Mouse (Mus musculus) small intestine, adult 2 months (tissue): ENCODE measurements at regions not wholly inside any gene's neighbourhood (a gene's known extent, or its start where the extent isn't known, plus 50 kb on each side); places are given as distances from the start of the nearest gene placed in this dataset.
A peak's percentile ranks its signal among the peaks of the same experiment; 100 is the strongest.

Source experiments
- H3K27ac ChIP-seq: fragments of 200-500 bp; 2 replicates; pipeline ENCODE4 v1.5.1; 2012; ENCODE audit warnings: low read depth, low read length, control low read depth, inconsistent platforms; ENCODE audit not compliant: insufficient read depth
- H3K27me3 ChIP-seq: fragments of 200-500 bp; 2 replicates; pipeline ENCODE4 v1.6.1; 2012; ENCODE audit warnings: mild to moderate bottlenecking, moderate library complexity, low read length, inconsistent platforms; ENCODE audit not compliant: control insufficient read depth, insufficient read depth
- H3K36me3 ChIP-seq: fragments of 200-500 bp; 2 replicates; pipeline ENCODE4 v1.6.1; 2012; ENCODE audit warnings: mild to moderate bottlenecking, low read length, control low read depth, inconsistent platforms; ENCODE audit not compliant: control insufficient read depth, insufficient read depth
- H3K4me1 ChIP-seq: fragments of 200-500 bp; 2 replicates; pipeline ENCODE4 v1.6.1; 2012; ENCODE audit warnings: low read length, inconsistent platforms, mixed read lengths; ENCODE audit not compliant: control insufficient read depth, insufficient read depth, insufficient read length
- H3K4me3 ChIP-seq: fragments of 200-500 bp; 2 replicates; pipeline ENCODE4 v1.5.1; 2012; ENCODE audit warnings: low read depth, mild to moderate bottlenecking, control low read depth, inconsistent platforms, low read length, moderate library complexity
- CTCF ChIP-seq: fragments of 200-500 bp; IDR thresholded peaks from 2 replicates; pipeline ENCODE4 v1.5.1; 2012; ENCODE audit warnings: low read depth, mild to moderate bottlenecking, control low read depth, inconsistent platforms, low read length, moderate library complexity, mixed read lengths; ENCODE audit not compliant: insufficient replicate concordance, insufficient read length; ENCODE audit errors: extremely low read depth
- POLR2A ChIP-seq: fragments of 200-500 bp; IDR thresholded peaks from 2 replicates; pipeline ENCODE4 v1.6.1; 2012; ENCODE audit warnings: low read depth, mild to moderate bottlenecking, control low read depth, inconsistent platforms, low read length, moderate library complexity
- whole genome bisulfite sequencing: fragments of 180-500 bp; shearing (Covaris S2); methylation state at CpG from one replicate; pipeline ENCODE4 v1.1.7; 2018; 5-methylcytosine and 5-hydroxymethylcytosine counted together

- 83% methylated on average over 16 of the region's 16 CpGs for WGBS
- Histone ChIP-seq H3K4me1 (peaks cover 16% of the 10 kb centered on the region), H3K36me3 (no peaks in the 10 kb centered on the region), H3K4me3 (no peak overlapping the region), H3K27me3 (no peaks in the 10 kb centered on the region), H3K27ac (peak overlapping the region; percentile 4)
- TF ChIP-seq CTCF (no peak), POLR2A (no peak)
These were observed 122.9 kb downstream of the Cpeb2 start for GRCm38 (mm10) chr5:43355832-43356231.

- Histone ChIP-seq H3K4me1 (peaks cover 15% of the 10 kb centered on the region), H3K36me3 (no peaks in the 10 kb centered on the region), H3K27ac (no peak overlapping the region), H3K4me3 (no peak overlapping the region), H3K27me3 (no peaks in the 10 kb centered on the region)
- TF ChIP-seq CTCF (peak; percentile 52; the same call in 1 of the 2 replicates), POLR2A (no peak)
- WGBS: 79% methylated on average over 5 of the region's 5 CpGs
These were observed 124.2 kb downstream of the Cpeb2 start for GRCm38 (mm10) chr5:43357100-43357680.

- H3K27me3 ChIP-seq: no peaks in the 10 kb centered on the region
- H3K27ac ChIP-seq: no peak overlapping the region
- peaks cover 12% of the 10 kb centered on the region for H3K4me1 ChIP-seq
- no peak overlapping the region for H3K4me3 ChIP-seq
- TF ChIP-seq POLR2A (no peak), CTCF (no peak)
- WGBS: 74% methylated on average over 5 of the region's 5 CpGs
- H3K36me3 ChIP-seq: no peaks in the 10 kb centered on the region
These were observed 124.9 kb downstream of the Cpeb2 start for GRCm38 (mm10) chr5:43357901-43358300.

GRCm38 (mm10) chr5:43358928-43359765 lies 126.2 kb downstream of the Cpeb2 start:
- no peak overlapping the region for H3K4me3 ChIP-seq
- 62% methylated on average over 7 of the region's 7 CpGs for WGBS
- no peak overlapping the region for H3K27ac ChIP-seq
- no peaks in the 10 kb centered on the region for H3K27me3 ChIP-seq
- peaks cover 7% of the 10 kb centered on the region for H3K4me1 ChIP-seq
- H3K36me3 ChIP-seq: no peaks in the 10 kb centered on the region
- TF ChIP-seq POLR2A (no peak), CTCF (no peak)

GRCm38 (mm10) chr5:43360298-43360697 lies 127.3 kb downstream of the Cpeb2 start:
- H3K4me1 ChIP-seq: no peaks in the 10 kb centered on the region
- WGBS: 35% methylated on average over 3 of the region's 3 CpGs
- H3K27me3 ChIP-seq: no peaks in the 10 kb centered on the region
- TF ChIP-seq POLR2A (no peak), CTCF (no peak)
- H3K36me3 ChIP-seq: no peaks in the 10 kb centered on the region
- no peak overlapping the region for H3K27ac ChIP-seq
- no peak overlapping the region for H3K4me3 ChIP-seq

GRCm38 (mm10) chr5:43361026-43361425 lies 128.1 kb downstream of the Cpeb2 start:
- no peak overlapping the region for H3K4me3 ChIP-seq
- H3K4me1 ChIP-seq: no peaks in the 10 kb centered on the region
- TF ChIP-seq CTCF: no peak
- TF ChIP-seq POLR2A: no peak
- H3K27me3 ChIP-seq: no peaks in the 10 kb centered on the region
- H3K27ac ChIP-seq: no peak overlapping the region
- 86% methylated on average over 1 of the region's 1 CpGs for WGBS
- H3K36me3 ChIP-seq: no peaks in the 10 kb centered on the region

- Histone ChIP-seq H3K36me3 (no peaks in the 10 kb centered on the region), H3K27ac (no peak overlapping the region), H3K4me1 (no peaks in the 10 kb centered on the region), H3K27me3 (no peaks in the 10 kb centered on the region), H3K4me3 (no peak overlapping the region)
- TF ChIP-seq CTCF (no peak), POLR2A (no peak)
- 61% methylated on average over 1 of the region's 1 CpGs for WGBS
These were observed 139.4 kb downstream of the Cpeb2 start for GRCm38 (mm10) chr5:43372385-43372784.
